Mouse (Mus musculus) hindbrain, embryonic 15.5 days (tissue): ENCODE data around the gene Cluh. TPM values are rescaled to one million over a fixed set of nuclear protein-coding genes. Genes with fewer than 3 reads are reported as not detected.

Experiments
- ATAC-seq: fragments of 200-750 bp; cut with Nextera tagmentation; 2 replicates; pipeline ENCODE4 v1.8.0; 2017; ENCODE audit warnings: low read depth, moderate number of reproducible peaks, moderate TSS enrichment; ENCODE audit not compliant: low FRiP score
- H3K27ac ChIP-seq: fragments of 300-500 bp; sonication (generic); replicated peaks from 2 replicates; pipeline ENCODE4 v1.5.1; 2015; ENCODE audit warnings: mild to moderate bottlenecking, inconsistent platforms
- H3K27me3 ChIP-seq: fragments of 300-500 bp; sonication (generic); 2 replicates; pipeline ENCODE4 v1.6.1; 2015; ENCODE audit warnings: control low read depth, inconsistent platforms
- H3K36me3 ChIP-seq: fragments of 300-500 bp; sonication (generic); 2 replicates; pipeline ENCODE4 v1.6.1; 2015; ENCODE audit warnings: control low read depth, inconsistent platforms
- H3K4me1 ChIP-seq: fragments of 300-500 bp; sonication (generic); replicated peaks from 2 replicates; pipeline ENCODE4 v1.6.1; 2015; ENCODE audit warnings: control low read depth, inconsistent platforms
- H3K4me2 ChIP-seq: fragments of 300-500 bp; sonication (generic); 2 replicates; pipeline ENCODE4 v1.6.1; 2015; ENCODE audit warnings: moderate library complexity, mild to moderate bottlenecking, inconsistent platforms
- H3K4me3 ChIP-seq: fragments of 300-500 bp; sonication (generic); 2 replicates; pipeline ENCODE4 v1.5.1; 2015; ENCODE audit warnings: mild to moderate bottlenecking, inconsistent platforms
- H3K9ac ChIP-seq: fragments of 300-500 bp; sonication (generic); 2 replicates; pipeline ENCODE4 v1.6.1; 2015; ENCODE audit warnings: inconsistent platforms
- H3K9me3 ChIP-seq: fragments of 300-500 bp; sonication (generic); 2 replicates; pipeline ENCODE4 v1.6.1; 2016; ENCODE audit warnings: control low read depth, inconsistent platforms
- WGBS: fragments of 180-500 bp; shearing (Covaris S2); methylation state at CpG from one replicate; pipeline ENCODE4 v1.1.7; 2015; 5-methylcytosine and 5-hydroxymethylcytosine counted together
- polyA plus RNA-seq: library from polyadenylated mRNA; unstranded; fragments of >200 nt; fragmentation: Nextera tagmentation; extraction: Ambion mirVana; gene quantifications from 2 replicates; pipeline ENCODE4 v1.2.1, GENCODE M21; 2015

Gene Cluh
- polyA plus RNA-seq, 1 experiment from 2014 or later = 21.3 TPM

- Histone ChIP-seq H3K27me3 (no peaks in the 10 kb centered on the region), H3K4me2 (no peak overlapping the region), H3K36me3 (peaks cover 68% of the 10 kb centered on the region), H3K27ac (no peak overlapping the region), H3K9ac (no peak overlapping the region), H3K4me1 (no peaks in the 10 kb centered on the region), H3K9me3 (no peaks in the 10 kb centered on the region), H3K4me3 (no peak overlapping the region)
- 94% methylated on average over 14 of the region's 14 CpGs for WGBS
- ATAC-seq = no peak
Observed at GRCm38 (mm10) chr11:74666776-74667581, 17.7 kb downstream of the Cluh start.

- no peak overlapping the region for H3K4me3 ChIP-seq
- 96% methylated on average over 13 of the region's 13 CpGs for WGBS
- H3K4me2 ChIP-seq = no peak overlapping the region
- H3K27ac ChIP-seq = no peak overlapping the region
- H3K9me3 ChIP-seq = no peaks in the 10 kb centered on the region
- peaks cover 62% of the 10 kb centered on the region for H3K36me3 ChIP-seq
- no peak for ATAC-seq
- H3K9ac ChIP-seq = no peak overlapping the region
- H3K4me1 ChIP-seq = no peaks in the 10 kb centered on the region
- no peaks in the 10 kb centered on the region for H3K27me3 ChIP-seq
Observed at GRCm38 (mm10) chr11:74667582-74668010, 18.3 kb downstream of the Cluh start.

- Histone ChIP-seq H3K4me2 (no peak overlapping the region), H3K27me3 (no peaks in the 10 kb centered on the region), H3K9ac (no peak overlapping the region), H3K9me3 (no peaks in the 10 kb centered on the region), H3K4me1 (no peaks in the 10 kb centered on the region), H3K4me3 (no peak overlapping the region), H3K27ac (no peak overlapping the region), H3K36me3 (peaks cover 59% of the 10 kb centered on the region)
- no peak for ATAC-seq
- WGBS = 92% methylated on average over 5 of the region's 5 CpGs
Observed at GRCm38 (mm10) chr11:74668466-74668865, 19.2 kb downstream of the Cluh start.

GRCm38 (mm10) chr11:74668971-74669370 lies 19.7 kb downstream of the Cluh start:
- Histone ChIP-seq H3K9me3 (no peaks in the 10 kb centered on the region), H3K4me1 (no peaks in the 10 kb centered on the region), H3K4me3 (no peak overlapping the region), H3K9ac (no peak overlapping the region), H3K36me3 (peaks cover 55% of the 10 kb centered on the region), H3K27ac (no peak overlapping the region), H3K4me2 (no peak overlapping the region), H3K27me3 (no peaks in the 10 kb centered on the region)
- ATAC-seq = no peak
- 93% methylated on average over 2 of the region's 2 CpGs for WGBS

- H3K9me3 ChIP-seq = no peaks in the 10 kb centered on the region
- ATAC-seq = no peak
- no peak overlapping the region; the same call in 1 of the 2 replicates for H3K27ac ChIP-seq
- H3K9ac ChIP-seq = no peak overlapping the region
- H3K27me3 ChIP-seq = no peaks in the 10 kb centered on the region
- H3K4me1 ChIP-seq = no peaks in the 10 kb centered on the region
- H3K4me3 ChIP-seq = no peak overlapping the region
- peaks cover 56% of the 10 kb centered on the region for H3K36me3 ChIP-seq
- H3K4me2 ChIP-seq = no peak overlapping the region
Observed at GRCm38 (mm10) chr11:74670151-74670550, 20.9 kb downstream of the Cluh start.

- no peaks in the 10 kb centered on the region for H3K9me3 ChIP-seq
- no peaks in the 10 kb centered on the region for H3K27me3 ChIP-seq
- no peak overlapping the region for H3K4me3 ChIP-seq
- no peak for ATAC-seq
- no peak overlapping the region for H3K4me2 ChIP-seq
- no peaks in the 10 kb centered on the region for H3K4me1 ChIP-seq
- no peak overlapping the region for H3K27ac ChIP-seq
- WGBS = 83% methylated on average over 1 of the region's 1 CpGs
- no peak overlapping the region for H3K9ac ChIP-seq
- H3K36me3 ChIP-seq = peaks cover 56% of the 10 kb centered on the region
Observed at GRCm38 (mm10) chr11:74671013-74671412, 21.7 kb downstream of the Cluh start.

- WGBS = 89% methylated on average over 5 of the region's 5 CpGs
- ATAC-seq = no peak
- Histone ChIP-seq H3K4me1 (no peaks in the 10 kb centered on the region), H3K4me2 (no peak overlapping the region), H3K4me3 (no peak overlapping the region), H3K9ac (no peak overlapping the region), H3K9me3 (no peaks in the 10 kb centered on the region), H3K27ac (no peak overlapping the region), H3K27me3 (no peaks in the 10 kb centered on the region), H3K36me3 (peaks cover 55% of the 10 kb centered on the region)
Observed at GRCm38 (mm10) chr11:74671839-74672238, 22.5 kb downstream of the Cluh start.

GRCm38 (mm10) chr11:74672901-74673513 lies 23.7 kb downstream of the Cluh start:
- Histone ChIP-seq H3K4me1 (no peaks in the 10 kb centered on the region), H3K36me3 (peaks cover 55% of the 10 kb centered on the region), H3K4me2 (no peak overlapping the region), H3K9me3 (no peaks in the 10 kb centered on the region), H3K27ac (no peak overlapping the region), H3K4me3 (no peak overlapping the region), H3K9ac (no peak overlapping the region), H3K27me3 (no peaks in the 10 kb centered on the region)
- no peak for ATAC-seq
- whole genome bisulfite sequencing = 90% methylated on average over 6 of the region's 6 CpGs

GRCm38 (mm10) chr11:74673561-74673960 lies 24.3 kb downstream of the Cluh start:
- H3K9me3 ChIP-seq = no peaks in the 10 kb centered on the region
- H3K4me1 ChIP-seq = no peaks in the 10 kb centered on the region
- H3K27me3 ChIP-seq = no peaks in the 10 kb centered on the region
- no peak overlapping the region for H3K27ac ChIP-seq
- ATAC-seq = no peak
- H3K36me3 ChIP-seq = peaks cover 56% of the 10 kb centered on the region
- no peak overlapping the region for H3K4me2 ChIP-seq
- no peak overlapping the region for H3K4me3 ChIP-seq
- H3K9ac ChIP-seq = no peak overlapping the region
- WGBS = 88% methylated on average over 1 of the region's 1 CpGs

GRCm38 (mm10) chr11:74674713-74675112 lies 25.4 kb downstream of the Cluh start:
- H3K36me3 ChIP-seq = peaks cover 57% of the 10 kb centered on the region
- H3K27ac ChIP-seq = no peak overlapping the region
- H3K9ac ChIP-seq = no peak overlapping the region
- H3K4me3 ChIP-seq = no peak overlapping the region
- H3K27me3 ChIP-seq = no peaks in the 10 kb centered on the region
- WGBS = 96% methylated on average over 8 of the region's 8 CpGs
- H3K9me3 ChIP-seq = no peaks in the 10 kb centered on the region
- H3K4me2 ChIP-seq = no peak overlapping the region
- H3K4me1 ChIP-seq = no peaks in the 10 kb centered on the region
- no peak for ATAC-seq

- Histone ChIP-seq H3K9ac (no peak overlapping the region), H3K4me1 (no peaks in the 10 kb centered on the region), H3K27me3 (no peaks in the 10 kb centered on the region), H3K27ac (no peak overlapping the region), H3K9me3 (no peaks in the 10 kb centered on the region), H3K36me3 (peaks cover 59% of the 10 kb centered on the region), H3K4me2 (no peak overlapping the region), H3K4me3 (no peak overlapping the region)
- no peak for ATAC-seq
- 77% methylated on average over 4 of the region's 4 CpGs for WGBS
Observed at GRCm38 (mm10) chr11:74675156-74675555, 25.9 kb downstream of the Cluh start.

GRCm38 (mm10) chr11:74692151-74692550 lies 42.9 kb downstream of the Cluh start:
- H3K27me3 ChIP-seq = no peaks in the 10 kb centered on the region
- 67% methylated on average over 1 of the region's 1 CpGs for WGBS
- no peak overlapping the region for H3K9ac ChIP-seq
- no peak overlapping the region for H3K4me2 ChIP-seq
- H3K4me1 ChIP-seq = no peaks in the 10 kb centered on the region
- no peaks in the 10 kb centered on the region for H3K9me3 ChIP-seq
- ATAC-seq = no peak
- H3K36me3 ChIP-seq = peaks cover 26% of the 10 kb centered on the region
- no peak overlapping the region for H3K4me3 ChIP-seq
- H3K27ac ChIP-seq = no peak overlapping the region
